Mouse (Mus musculus) ES-Bruce4 (cell line): Measurements from ENCODE around the gene Nme7. TPM values are rescaled to one million over a fixed set of nuclear protein-coding genes. Genes with fewer than 3 reads are reported as not detected.

Experiments
- H3K27ac ChIP-seq: 2 replicates; pipeline ENCODE4 v1.5.1; 2012; ENCODE audit warnings: low read length, inconsistent platforms; ENCODE audit not compliant: insufficient read depth
- H3K27me3 ChIP-seq: 2 replicates; pipeline ENCODE4 v1.6.1; 2012; ENCODE audit warnings: mild to moderate bottlenecking, low read length, inconsistent platforms; ENCODE audit not compliant: control insufficient read depth, poor library complexity, insufficient read depth, severe bottlenecking
- H3K36me3 ChIP-seq: 2 replicates; pipeline ENCODE4 v1.6.1; 2012; ENCODE audit warnings: inconsistent platforms, mild to moderate bottlenecking, low read length, moderate library complexity; ENCODE audit not compliant: control insufficient read depth, poor library complexity, insufficient read depth, severe bottlenecking
- H3K4me1 ChIP-seq: one replicate; pipeline ENCODE4 v1.8.1; 2011; ENCODE audit warnings: low read length; ENCODE audit not compliant: control insufficient read depth, insufficient read depth
- H3K4me3 ChIP-seq: 2 replicates; pipeline ENCODE4 v1.5.1; 2011; ENCODE audit warnings: low read depth, mild to moderate bottlenecking, low read length
- H3K9ac ChIP-seq: 2 replicates; pipeline ENCODE4 v1.6.1; 2012; ENCODE audit warnings: low read depth, mild to moderate bottlenecking, inconsistent platforms; ENCODE audit not compliant: poor library complexity, severe bottlenecking
- H3K9me3 ChIP-seq: replicated peaks from 2 replicates; pipeline ENCODE4 v1.6.1; 2012; ENCODE audit warnings: mild to moderate bottlenecking, low read length, inconsistent platforms; ENCODE audit not compliant: control insufficient read depth, poor library complexity, insufficient read depth, severe bottlenecking
- CTCF ChIP-seq: IDR thresholded peaks from one replicate; pipeline ENCODE4 v1.8.1; 2011; ENCODE audit warnings: low read depth, low read length
- EP300 ChIP-seq: IDR thresholded peaks from 2 replicates; pipeline ENCODE4 v1.6.1; 2011; ENCODE audit warnings: low read depth, low read length; ENCODE audit not compliant: insufficient read depth
- POLR2A ChIP-seq: IDR thresholded peaks from one replicate; pipeline ENCODE4 v1.8.1; 2011; ENCODE audit warnings: low read length; ENCODE audit not compliant: insufficient read depth
- polyA plus RNA-seq: library from polyadenylated mRNA; stranded (reverse); fragments of >200 nt; gene quantifications from 2 replicates; pipeline ENCODE4 v1.2.4, GENCODE M21; 2011; ENCODE audit warnings: low read depth; ENCODE audit not compliant: missing spikeins, insufficient read depth, insufficient read length

Gene Nme7
- polyA plus RNA-seq, 1 experiment: 48.8 TPM

DNA sequence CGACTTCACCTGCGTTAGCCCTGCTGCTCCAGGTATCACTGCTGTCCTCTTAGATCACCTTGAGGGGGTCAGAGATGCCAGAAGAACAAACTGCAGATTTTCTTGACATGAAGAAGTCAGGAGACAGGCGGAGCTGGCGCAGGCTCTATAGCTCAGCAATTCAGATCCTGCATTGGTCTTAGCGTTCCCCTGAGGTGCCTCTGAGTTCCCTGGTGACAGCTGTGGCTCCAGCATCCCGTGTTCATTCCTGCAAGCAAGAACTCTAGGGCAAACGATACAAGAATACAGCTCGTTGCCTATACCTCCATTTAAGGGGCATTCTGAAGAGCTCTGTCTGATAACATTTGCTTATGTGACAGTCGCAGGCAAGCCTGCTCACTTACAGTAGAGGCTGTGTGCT lies 124.7 kb downstream of the Nme7 start:
- no peak overlapping the region for H3K27ac ChIP-seq
- H3K4me1 ChIP-seq: no peaks in the 10 kb centered on the region
- H3K9me3 ChIP-seq: no peaks in the 10 kb centered on the region
- TF ChIP-seq POLR2A (no peak), EP300 (no peak), CTCF (no peak)
- H3K36me3 ChIP-seq: no peaks in the 10 kb centered on the region
- no peaks in the 10 kb centered on the region; the same call in 1 of the 2 replicates for H3K27me3 ChIP-seq
- H3K9ac ChIP-seq: no peak overlapping the region
- no peak overlapping the region for H3K4me3 ChIP-seq

GRCm38 (mm10) chr1:164432649-164433048 lies 128.7 kb downstream of the Nme7 start:
- H3K4me3 ChIP-seq: no peak overlapping the region
- no peak overlapping the region for H3K27ac ChIP-seq
- H3K27me3 ChIP-seq: no peaks in the 10 kb centered on the region; the same call in 1 of the 2 replicates
- H3K4me1 ChIP-seq: no peaks in the 10 kb centered on the region
- TF ChIP-seq POLR2A (no peak), EP300 (no peak), CTCF (no peak)
- peaks cover 9% of the 10 kb centered on the region for H3K36me3 ChIP-seq
- H3K9me3 ChIP-seq: no peaks in the 10 kb centered on the region
- no peak overlapping the region for H3K9ac ChIP-seq

DNA sequence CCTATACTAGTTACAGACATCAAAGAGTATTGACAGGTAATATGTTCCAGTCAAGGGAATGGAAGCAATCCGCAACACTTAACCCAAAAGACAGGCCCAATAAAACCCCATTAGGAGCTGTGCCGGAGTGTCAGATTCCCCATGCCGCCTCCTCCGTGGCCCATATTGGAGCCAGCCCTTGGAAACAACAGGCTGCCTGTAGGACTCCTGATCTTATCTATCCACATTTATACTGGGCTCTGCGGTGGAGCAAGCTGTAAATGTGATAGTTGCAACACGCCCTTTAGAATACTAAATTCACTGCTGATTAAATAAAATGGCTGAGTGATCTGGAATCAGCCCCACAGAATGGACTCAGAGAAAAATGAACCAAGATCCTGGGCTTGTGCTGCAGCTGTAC lies 130.1 kb downstream of the Nme7 start:
- TF ChIP-seq EP300: no peak
- TF ChIP-seq CTCF: no peak
- no peak for TF ChIP-seq POLR2A
- H3K27me3 ChIP-seq: no peaks in the 10 kb centered on the region; the same call in 1 of the 2 replicates
- no peaks in the 10 kb centered on the region for H3K4me1 ChIP-seq
- H3K36me3 ChIP-seq: peaks cover 21% of the 10 kb centered on the region
- no peak overlapping the region for H3K27ac ChIP-seq
- no peak overlapping the region for H3K4me3 ChIP-seq
- no peaks in the 10 kb centered on the region for H3K9me3 ChIP-seq
- H3K9ac ChIP-seq: no peak overlapping the region

DNA sequence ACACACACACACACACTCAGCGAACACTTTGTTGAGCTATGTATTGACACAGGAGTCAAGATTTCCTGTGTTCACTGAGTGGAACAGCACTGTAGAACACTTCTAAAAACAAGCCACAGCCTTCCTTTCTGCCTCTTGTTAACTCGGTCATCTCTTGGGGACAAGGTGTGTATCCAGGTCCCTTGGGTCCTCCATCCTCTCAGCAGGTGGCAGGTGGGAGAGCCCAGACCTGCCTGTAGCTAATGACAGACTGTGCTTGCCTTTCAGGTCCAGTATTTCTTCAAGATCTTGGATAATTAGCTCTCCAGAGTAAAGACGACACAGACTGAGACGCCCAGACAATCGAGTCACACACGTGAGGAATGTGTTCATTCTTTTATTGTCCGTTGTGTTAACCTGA lies 132.8 kb downstream of the Nme7 start:
- H3K4me1 ChIP-seq: no peaks in the 10 kb centered on the region
- no peak overlapping the region for H3K9ac ChIP-seq
- H3K36me3 ChIP-seq: peaks cover 46% of the 10 kb centered on the region
- TF ChIP-seq EP300 (no peak), CTCF (no peak), POLR2A (no peak)
- no peak overlapping the region for H3K4me3 ChIP-seq
- H3K27ac ChIP-seq: no peak overlapping the region
- no peaks in the 10 kb centered on the region; the same call in 1 of the 2 replicates for H3K27me3 ChIP-seq
- H3K9me3 ChIP-seq: no peaks in the 10 kb centered on the region

- no peaks in the 10 kb centered on the region for H3K4me1 ChIP-seq
- H3K9me3 ChIP-seq: no peaks in the 10 kb centered on the region
- H3K27ac ChIP-seq: no peak overlapping the region
- no peak overlapping the region for H3K9ac ChIP-seq
- no peaks in the 10 kb centered on the region for H3K27me3 ChIP-seq
- TF ChIP-seq CTCF (no peak), EP300 (no peak), POLR2A (no peak)
- H3K36me3 ChIP-seq: peaks cover 67% of the 10 kb centered on the region
- no peak overlapping the region for H3K4me3 ChIP-seq
These were observed 136.3 kb downstream of the Nme7 start for GRCm38 (mm10) chr1:164440230-164440629.

DNA sequence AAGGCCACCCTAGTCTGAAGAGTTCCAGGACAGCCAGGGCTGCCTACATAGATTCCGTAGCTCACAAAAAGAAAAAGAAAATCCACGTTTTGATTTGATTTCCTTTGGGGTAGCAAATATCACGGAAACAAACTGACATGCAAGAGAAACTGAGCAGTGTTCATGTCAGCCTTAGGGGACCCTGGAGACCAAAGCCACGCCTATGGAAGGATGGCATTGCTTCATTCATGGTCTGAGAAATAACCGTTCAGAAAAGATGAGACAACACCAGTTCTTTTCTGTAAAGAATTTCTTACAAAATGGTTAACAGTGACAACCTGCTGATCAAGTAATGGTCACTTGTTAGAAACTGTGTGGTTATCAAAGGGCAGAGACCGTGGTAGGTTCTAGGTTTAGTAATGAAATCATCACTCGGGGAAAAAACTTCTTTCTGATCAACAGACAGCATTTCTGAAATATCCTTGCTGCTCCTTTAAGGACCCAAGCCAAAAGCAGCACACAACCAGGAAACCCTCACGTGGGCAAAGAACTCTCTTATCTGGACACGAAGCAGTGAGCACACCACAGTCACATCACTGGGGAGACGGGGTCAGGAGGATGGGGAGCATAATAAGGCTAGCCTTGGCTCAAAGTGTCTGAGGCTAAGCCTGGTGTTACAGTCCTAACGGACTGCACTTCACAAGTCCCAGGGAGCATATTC lies 136.9 kb downstream of the Nme7 start:
- Histone ChIP-seq H3K9me3 (no peaks in the 10 kb centered on the region), H3K4me1 (no peaks in the 10 kb centered on the region), H3K9ac (no peak overlapping the region), H3K36me3 (peaks cover 67% of the 10 kb centered on the region), H3K4me3 (no peak overlapping the region), H3K27ac (no peak overlapping the region), H3K27me3 (no peaks in the 10 kb centered on the region)
- TF ChIP-seq EP300 (no peak), CTCF (no peak), POLR2A (no peak)
